Mouse (Mus musculus) spleen, adult 2 months (tissue): Measurements from ENCODE around the gene Capn1. TPM values are rescaled to one million over a fixed set of nuclear protein-coding genes. Genes with fewer than 3 reads are reported as not detected.

Source experiments
- DNase-seq, 2 experiments: peaks; one replicate each; pipeline versions ENCODE4 v3.0.0 to v3.0.0-alpha.2; 2012 to 2021; ENCODE audit warnings: low spot score in 2 of 2, low read depth in 1 of 2
- H3K27ac ChIP-seq: fragments of 200-500 bp; 2 replicates; pipeline ENCODE4 v1.5.1; 2012; ENCODE audit warnings: low read length, inconsistent platforms; ENCODE audit not compliant: insufficient read depth
- H3K27me3 ChIP-seq: fragments of 200-500 bp; 2 replicates; pipeline ENCODE4 v1.6.1; 2012; ENCODE audit warnings: mild to moderate bottlenecking, moderate library complexity, low read length, inconsistent platforms; ENCODE audit not compliant: control insufficient read depth, insufficient read depth
- H3K36me3 ChIP-seq: fragments of 200-500 bp; 2 replicates; pipeline ENCODE4 v1.6.1; 2012; ENCODE audit warnings: mild to moderate bottlenecking, low read length, inconsistent platforms; ENCODE audit not compliant: control insufficient read depth, insufficient read depth
- H3K4me1 ChIP-seq: fragments of 200-500 bp; 2 replicates; pipeline ENCODE4 v1.6.1; 2011; ENCODE audit warnings: inconsistent platforms; ENCODE audit not compliant: control insufficient read depth, insufficient read depth, insufficient read length
- H3K4me3 ChIP-seq: fragments of 200-500 bp; 2 replicates; pipeline ENCODE4 v1.5.1; 2011; ENCODE audit warnings: mild to moderate bottlenecking, inconsistent platforms; ENCODE audit not compliant: insufficient read depth, insufficient read length; ENCODE audit errors: extremely low read depth
- CTCF ChIP-seq: fragments of 200-500 bp; IDR thresholded peaks from 2 replicates; pipeline ENCODE4 v1.5.1; 2011; ENCODE audit warnings: mild to moderate bottlenecking, inconsistent platforms; ENCODE audit not compliant: insufficient read depth, insufficient read length, insufficient replicate concordance; ENCODE audit errors: extremely low read depth
- POLR2A ChIP-seq: fragments of 200-500 bp; IDR thresholded peaks from 2 replicates; pipeline ENCODE4 v1.6.1; 2011; ENCODE audit warnings: low read depth, low read length, inconsistent platforms
- WGBS: fragments of 180-500 bp; shearing (Covaris S2); methylation state at CpG from one replicate; pipeline ENCODE4 v1.1.7; 2018; 5-methylcytosine and 5-hydroxymethylcytosine counted together
- polyA plus RNA-seq: library from polyadenylated mRNA; depleted of rRNA; stranded (reverse); fragments of >200 nt; gene quantifications from 2 replicates; pipeline ENCODE4 v1.2.3, GENCODE M21; 2012; rRNA removed

Capn1 gene
- polyA plus RNA-seq, 1 experiment, result 50.8 TPM

DNA sequence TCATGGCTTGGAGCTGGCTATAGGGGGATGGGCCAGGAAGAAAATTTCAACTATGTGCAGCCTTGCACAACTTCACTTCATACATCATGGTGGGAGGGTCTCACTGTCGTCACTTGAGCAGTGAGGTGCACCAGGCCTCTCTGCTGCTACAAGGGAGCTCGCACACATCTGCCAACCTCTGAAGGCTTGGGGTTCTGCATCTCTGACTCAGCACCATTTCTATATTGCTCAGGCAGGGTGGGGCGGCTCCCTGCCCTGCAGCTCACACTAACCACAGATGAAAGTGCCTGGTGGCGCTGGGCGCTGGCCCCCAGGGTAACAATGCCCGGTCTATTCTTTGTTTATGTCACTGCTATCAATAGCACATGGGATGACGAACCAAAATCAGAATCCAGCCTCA, 70.7 kb downstream of the Capn1 start:
- 72% methylated on average over 7 of the region's 7 CpGs for WGBS
- no peak for TF ChIP-seq CTCF
- DNase-seq, result no peak
- Histone ChIP-seq H3K4me1 (no peaks in the 10 kb centered on the region; the same call in 1 of the 2 replicates), H3K36me3 (peaks cover 23% of the 10 kb centered on the region), H3K4me3 (no peak overlapping the region), H3K27ac (peak overlapping the region; percentile 76; the same call in 1 of the 2 replicates), H3K27me3 (no peaks in the 10 kb centered on the region)

DNA sequence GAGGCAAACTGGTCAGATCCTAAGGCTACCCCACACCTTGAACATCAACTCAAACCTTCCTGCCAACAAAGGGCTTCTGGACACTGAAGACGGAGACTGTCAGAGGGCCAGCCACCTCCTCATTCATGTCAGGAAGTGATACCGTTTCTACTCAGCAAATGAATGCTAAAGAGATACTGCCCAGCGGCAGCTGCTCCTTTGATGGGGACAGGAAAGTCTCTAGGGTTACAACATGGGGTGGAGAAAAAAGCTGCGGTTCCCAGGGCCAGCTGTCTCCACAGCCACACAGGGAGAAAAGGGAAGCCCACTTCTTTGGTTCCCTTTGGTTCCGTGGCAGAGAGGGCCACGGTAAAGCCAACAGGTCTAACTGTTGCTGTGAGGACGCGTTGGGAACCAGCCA, 71.6 kb downstream of the Capn1 start:
- WGBS, result 78% methylated on average over 8 of the region's 8 CpGs
- TF ChIP-seq CTCF (no peak), POLR2A (no peak)
- Histone ChIP-seq H3K4me3 (no peak overlapping the region), H3K27me3 (no peaks in the 10 kb centered on the region), H3K36me3 (peaks cover 19% of the 10 kb centered on the region), H3K27ac (0 out of 2 replicates have a peak overlapping the region, but pooled peaks have one; percentile 30), H3K4me1 (no peaks in the 10 kb centered on the region; the same call in 1 of the 2 replicates)
- DNase-seq, result no peak

DNA sequence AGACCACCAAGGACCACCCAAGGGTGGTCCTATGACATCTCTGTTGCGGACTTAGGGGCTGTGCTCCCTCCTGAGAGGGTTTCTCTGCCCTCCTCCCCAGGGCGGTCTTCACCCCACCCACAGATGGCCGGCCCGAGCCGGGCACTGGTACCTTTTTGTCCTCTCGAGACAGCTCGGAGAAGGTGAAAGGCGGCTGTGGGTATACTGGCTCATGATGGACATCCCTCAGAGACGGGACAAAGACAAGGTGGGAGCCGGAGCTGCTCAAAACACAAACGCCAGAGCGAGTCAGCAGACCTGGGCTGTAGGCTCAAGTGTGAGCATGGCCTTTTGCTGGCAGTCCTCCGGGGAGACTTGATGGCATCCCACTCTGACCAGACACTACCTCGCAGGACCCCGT, 72.3 kb downstream of the Capn1 start:
- Histone ChIP-seq H3K27ac (no peak overlapping the region), H3K4me1 (no peaks in the 10 kb centered on the region; the same call in 1 of the 2 replicates), H3K27me3 (no peaks in the 10 kb centered on the region), H3K4me3 (no peak overlapping the region), H3K36me3 (peaks cover 19% of the 10 kb centered on the region)
- no peak for TF ChIP-seq CTCF
- TF ChIP-seq POLR2A, result no peak
- DNase-seq, result no peak
- 94% methylated on average over 15 of the region's 15 CpGs for WGBS

DNA sequence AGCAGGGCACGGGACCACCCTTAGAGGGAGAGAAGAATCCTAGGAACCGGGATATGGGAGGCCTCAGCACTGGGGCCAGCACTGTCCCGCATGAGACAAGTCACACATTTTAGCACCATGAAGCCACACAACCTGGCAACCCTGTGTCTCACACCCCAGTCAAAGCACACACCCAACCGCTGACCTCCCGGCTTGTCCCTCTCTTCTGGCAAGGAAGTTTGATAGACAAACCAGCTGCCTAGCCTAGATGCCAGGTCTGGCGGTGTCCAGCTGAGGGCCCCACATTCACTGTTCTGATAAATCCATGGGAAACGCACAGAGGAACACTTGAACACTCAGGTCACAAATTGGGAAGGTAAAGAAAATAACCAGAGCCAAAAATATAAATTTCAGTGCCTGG, 73.1 kb downstream of the Capn1 start:
- TF ChIP-seq POLR2A (no peak), CTCF (no peak)
- H3K4me1 ChIP-seq, result no peaks in the 10 kb centered on the region; the same call in 1 of the 2 replicates
- DNase-seq, result no peak
- H3K36me3 ChIP-seq, result peaks cover 16% of the 10 kb centered on the region
- H3K4me3 ChIP-seq, result no peak overlapping the region
- WGBS, result 96% methylated on average over 7 of the region's 7 CpGs
- H3K27ac ChIP-seq, result no peak overlapping the region
- no peaks in the 10 kb centered on the region for H3K27me3 ChIP-seq

DNA sequence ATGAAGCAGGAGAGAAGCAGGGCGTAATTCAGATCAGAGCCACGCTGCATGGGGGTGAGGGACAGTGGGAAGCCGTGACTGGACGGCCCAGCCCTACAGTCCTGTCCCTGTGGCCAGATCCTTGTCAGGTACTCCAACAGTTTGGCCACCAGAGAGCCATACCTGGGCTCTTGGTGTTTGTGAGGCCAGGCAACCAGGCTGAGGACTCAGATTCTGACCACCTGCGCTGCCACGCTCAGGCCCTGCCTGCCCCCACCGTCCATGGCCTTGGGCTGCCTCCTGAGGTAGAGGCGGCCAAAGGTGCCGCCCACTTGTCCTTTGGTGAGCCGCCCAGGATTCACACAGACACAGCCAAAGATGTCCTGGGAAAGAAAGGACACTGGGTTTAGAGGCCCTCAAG, 75.0 kb downstream of the Capn1 start:
- no peaks in the 10 kb centered on the region for H3K4me1 ChIP-seq
- H3K36me3 ChIP-seq, result peaks cover 12% of the 10 kb centered on the region
- DNase-seq, result no peak
- H3K4me3 ChIP-seq, result no peak overlapping the region
- no peaks in the 10 kb centered on the region for H3K27me3 ChIP-seq
- no peak for TF ChIP-seq POLR2A
- TF ChIP-seq CTCF, result no peak
- H3K27ac ChIP-seq, result peak overlapping the region; percentile 52
- 90% methylated on average over 10 of the region's 10 CpGs for WGBS

DNA sequence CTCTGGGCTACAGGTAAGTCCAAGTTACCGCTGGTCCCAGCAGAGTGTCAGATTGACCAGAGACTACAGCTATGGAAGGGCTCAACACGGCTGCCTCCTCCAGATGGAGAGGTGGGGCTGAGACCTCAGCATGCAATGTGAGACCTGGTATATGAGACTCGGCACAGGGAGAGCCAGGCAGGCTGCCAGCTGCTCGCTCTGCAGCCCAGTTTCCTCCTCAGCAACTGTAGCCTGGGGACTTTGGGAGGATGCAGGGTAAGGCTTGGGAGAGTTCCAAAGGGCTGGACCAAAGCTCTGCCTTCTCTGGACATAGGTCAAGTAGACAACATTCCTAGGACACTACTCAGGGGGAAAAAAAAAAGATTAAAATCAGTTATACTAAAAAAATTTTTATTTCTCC, 75.5 kb downstream of the Capn1 start:
- no peak for DNase-seq
- WGBS, result 86% methylated on average over 4 of the region's 4 CpGs
- Histone ChIP-seq H3K27me3 (no peaks in the 10 kb centered on the region), H3K36me3 (peaks cover 12% of the 10 kb centered on the region), H3K4me3 (no peak overlapping the region), H3K27ac (no peak overlapping the region), H3K4me1 (no peaks in the 10 kb centered on the region)
- no peak for TF ChIP-seq CTCF
- TF ChIP-seq POLR2A, result no peak

DNA sequence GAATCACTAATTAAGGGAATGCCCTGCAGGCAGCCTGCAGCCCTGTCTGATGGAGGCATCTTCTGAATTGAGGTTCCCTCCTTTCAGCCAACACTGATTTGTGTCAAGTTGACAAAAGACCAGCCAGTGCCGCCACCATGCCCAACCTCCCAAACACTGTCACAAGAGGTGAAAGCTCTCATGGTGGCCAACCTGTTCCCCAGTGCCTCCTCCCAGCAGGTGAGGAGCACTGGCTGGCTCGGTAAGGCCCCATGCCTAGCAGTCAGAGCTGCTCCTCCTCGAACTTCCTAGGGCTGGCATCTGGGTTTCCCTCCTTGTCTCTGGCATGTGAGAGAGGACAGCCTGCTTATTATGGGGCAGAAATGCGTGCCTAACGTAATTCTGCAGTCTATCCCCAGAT, 76.0 kb downstream of the Capn1 start:
- H3K36me3 ChIP-seq, result peaks cover 12% of the 10 kb centered on the region
- no peak for DNase-seq
- TF ChIP-seq POLR2A (no peak), CTCF (no peak)
- no peak overlapping the region for H3K4me3 ChIP-seq
- WGBS, result 93% methylated on average over 5 of the region's 5 CpGs
- no peaks in the 10 kb centered on the region for H3K27me3 ChIP-seq
- no peaks in the 10 kb centered on the region for H3K4me1 ChIP-seq
- H3K27ac ChIP-seq, result no peak overlapping the region

Other genes starting within 250 kb of the Capn1 start
- gene Scyl1, start 244.5 kb downstream of the Capn1 start, polyA plus RNA-seq, result 65.4 and 68.0 TPM in 2 replicates
- gene Frmd8, start 140.6 kb downstream of the Capn1 start, polyA plus RNA-seq, result 42.3 and 43.9 TPM in 2 replicates
- gene Slc25a45, start 138.1 kb downstream of the Capn1 start, polyA plus RNA-seq, result 36.6 and 37.6 TPM in 2 replicates
- gene Tigd3, start 121.7 kb downstream of the Capn1 start, polyA plus RNA-seq, result 1.3 TPM in 2 replicates
- 59.9 and 74.8 TPM in 2 replicates for gene Dpf2, start 102.9 kb downstream of the Capn1 start, polyA plus RNA-seq
- gene Cdc42ep2, start 91.1 kb downstream of the Capn1 start, polyA plus RNA-seq, result 8.1 and 8.2 TPM in 2 replicates
- 40.5 and 48.0 TPM in 2 replicates for gene Pola2, start 51.7 kb downstream of the Capn1 start, polyA plus RNA-seq
- gene Slc22a20, start 29.8 kb downstream of the Capn1 start, polyA plus RNA-seq, result not detected in 2 replicates
- gene Syvn1, start 30.7 kb upstream of the Capn1 start, polyA plus RNA-seq, result 108 and 124 TPM in 2 replicates
- gene Mrpl49, start 41.9 kb upstream of the Capn1 start, polyA plus RNA-seq, result 11.0 TPM in 2 replicates
- 1,884 and 3,019 TPM in 2 replicates for gene Fau, start 41.9 kb upstream of the Capn1 start, polyA plus RNA-seq
- gene Znhit2, start 45.3 kb upstream of the Capn1 start, polyA plus RNA-seq, result 38.5 and 61.3 TPM in 2 replicates
- 14.0 and 23.4 TPM in 2 replicates for gene Tm7sf2, start 52.5 kb upstream of the Capn1 start, polyA plus RNA-seq
- gene Vps51, start 61.3 kb upstream of the Capn1 start, polyA plus RNA-seq, result 72.9 and 85.0 TPM in 2 replicates
- 0.34 TPM in 1 of 2 replicates, not detected in the other for gene Tmem262, start 64.1 kb upstream of the Capn1 start, polyA plus RNA-seq
- 0.46 TPM in 1 of 2 replicates, not detected in the other for gene Gm28374, start 66.4 kb upstream of the Capn1 start, polyA plus RNA-seq
- 66.9 and 85.9 TPM in 2 replicates for gene Zfpl1, start 69.1 kb upstream of the Capn1 start, polyA plus RNA-seq
- gene Cdca5, start 69.1 kb upstream of the Capn1 start, polyA plus RNA-seq, result 3.6 and 4.4 TPM in 2 replicates
- 0.19 TPM in 1 of 2 replicates, not detected in the other for gene AC131692.1, start 78.5 kb upstream of the Capn1 start, polyA plus RNA-seq
- gene Naaladl1, start 89.9 kb upstream of the Capn1 start, polyA plus RNA-seq, result 0.49 and 0.60 TPM in 2 replicates
- 30.4 and 46.7 TPM in 2 replicates for gene Sac3d1, start 102.8 kb upstream of the Capn1 start, polyA plus RNA-seq
- 42.7 and 50.9 TPM in 2 replicates for gene Snx15, start 112.4 kb upstream of the Capn1 start, polyA plus RNA-seq
- 8.0 and 10.8 TPM in 2 replicates for gene Batf2, start 125.1 kb upstream of the Capn1 start, polyA plus RNA-seq
- 51.8 and 64.8 TPM in 2 replicates for gene Arl2, start 125.7 kb upstream of the Capn1 start, polyA plus RNA-seq
- gene Majin, start 168.5 kb upstream of the Capn1 start, polyA plus RNA-seq, result 0.15 and 0.30 TPM in 2 replicates
- 0.42 and 0.57 TPM in 2 replicates for gene Gpha2, start 210.5 kb upstream of the Capn1 start, polyA plus RNA-seq
- 36.9 and 56.1 TPM in 2 replicates for gene Ppp2r5b, start 220.0 kb upstream of the Capn1 start, polyA plus RNA-seq
- 47.4 and 57.5 TPM in 2 replicates for gene Atg2a, start 225.8 kb upstream of the Capn1 start, polyA plus RNA-seq